Mouse (Mus musculus): ENCODE data around the gene Gm12695. TPM values are rescaled to one million over a fixed set of nuclear protein-coding genes. Genes with fewer than 3 reads are reported as not detected.

Gm12695 gene
- polyA plus RNA-seq, 1 experiment, result not detected

DNA sequence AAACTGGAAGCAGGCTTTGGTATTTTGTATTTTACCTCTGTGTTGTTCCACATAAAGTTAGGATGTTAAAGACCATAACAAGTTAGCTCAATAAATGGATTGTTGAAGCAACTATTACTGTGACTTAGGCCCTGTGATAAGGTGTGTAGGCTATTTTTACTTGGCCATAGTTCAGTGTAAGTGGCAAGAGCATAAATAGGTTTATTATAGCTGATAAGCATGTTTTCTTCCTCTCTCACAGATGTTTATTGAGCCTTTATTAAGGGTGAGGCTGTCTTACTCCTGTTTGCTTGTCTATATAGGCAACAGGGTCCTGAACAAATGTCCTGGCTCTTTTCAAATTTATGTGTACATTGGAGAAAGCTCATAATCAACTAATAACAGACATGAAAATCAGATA, 104.0 kb downstream of the Gm12695 start:
- no peak overlapping the region for H3K27ac ChIP-seq (ENCODE audit: insufficient read depth, low read depth, low read length)
- H3K4me1 ChIP-seq (ENCODE audit: control insufficient read depth, insufficient read depth, low read length), result no peaks in the 10 kb centered on the region
- TF ChIP-seq CTCF (IDR thresholded peaks at IDR 0.05; ENCODE audit: insufficient read depth, low read depth, low read length), result no peak
- H3K4me3 ChIP-seq (ENCODE audit: insufficient read depth, low read depth, low read length), result no peak overlapping the region

GRCm38 (mm10) chr4:96680233-96680632, 104.8 kb downstream of the Gm12695 start:
- 42% methylated on average over 1 of the region's 1 CpGs for WGBS
- TF ChIP-seq CTCF (IDR thresholded peaks at IDR 0.05; ENCODE audit: insufficient read depth, low read depth, low read length) (no peak), POLR2A (IDR thresholded peaks at IDR 0.05; ENCODE audit: insufficient read depth, low read depth, low read length) (no peak)
- no peak overlapping the region for H3K27ac ChIP-seq (ENCODE audit: insufficient read depth, low read depth, low read length)
- no peak overlapping the region for H3K4me3 ChIP-seq (ENCODE audit: insufficient read depth, low read depth, low read length)
- H3K4me1 ChIP-seq (ENCODE audit: control insufficient read depth, insufficient read depth, low read length), result no peaks in the 10 kb centered on the region

Other genes starting within 250 kb of the Gm12695 start
- gene Cyp2j6, start 231.5 kb downstream of the Gm12695 start, polyA plus RNA-seq (2012; ENCODE audit: insufficient read depth, insufficient read length, low replicate concordance, missing spikeins), result not detected in 2 replicates
- gene Cyp2j9, start 193.6 kb downstream of the Gm12695 start, polyA plus RNA-seq (2012; ENCODE audit: insufficient read depth, insufficient read length, low replicate concordance, missing spikeins), result not detected in 2 replicates
- gene Cyp2j5, start 121.0 kb downstream of the Gm12695 start, polyA plus RNA-seq (2012; ENCODE audit: insufficient read depth, insufficient read length, low replicate concordance, missing spikeins), result not detected in 2 replicates